Mouse (Mus musculus) gastrocnemius, postnatal 14 days (tissue): ENCODE measurements around the gene Psmc3ip. TPM values are rescaled to one million over a fixed set of nuclear protein-coding genes. Genes with fewer than 3 reads are reported as not detected.

Experiments
- DNase-seq: peaks from one replicate; pipeline ENCODE4 v3.0.0; 2021; ENCODE audit warnings: mixed read lengths
- intact Hi-C: fragments of 180-260 bp; cut with DNase I; formaldehyde crosslinking; loops from one replicate; pipeline ENCODE4 v1.15.1; 2025; ENCODE audit warnings: low total_unique reads
- total RNA-seq, 2 experiments: library from RNA; stranded (reverse); gene quantifications; 2 replicates each; pipeline ENCODE4 v1.2.3; 2021

Psmc3ip gene
- total RNA-seq, 2 experiments from 2014 or later = 1.1 to 1.5 TPM

GRCm38 (mm10) chr11:101119761-101120544, 24.7 kb upstream of the Psmc3ip start, which contains the start of the genes Retreg3 and Tubg1:
TSS of gene Retreg3 (minus strand) at chr11:101119893.
TSS of gene Tubg1 (plus strand) at chr11:101119938.
- intact Hi-C loops = loop anchor here (5.0 kb wide), 1 partner anchor 47 kb away; no protein-coding TSS in a partner anchor
- peak; percentile 99 for DNase-seq

- DNase-seq = no peak
- intact Hi-C loops = loop anchor here (5.0 kb wide), 1 partner anchor 48 kb away; no protein-coding TSS in a partner anchor
Observed at GRCm38 (mm10) chr11:101119131-101119760, 24.0 kb upstream of the Psmc3ip start.

GRCm38 (mm10) chr11:101118105-101118504, 22.9 kb upstream of the Psmc3ip start:
- DNase-seq = no peak
- intact Hi-C loops = loop anchor here (5.0 kb wide), 1 partner anchor 49 kb away; no protein-coding TSS in a partner anchor

GRCm38 (mm10) chr11:101115564-101115963, 20.3 kb upstream of the Psmc3ip start:
- intact Hi-C loops = loop anchor here (5.0 kb wide), 1 partner anchor 52 kb away; no protein-coding TSS in a partner anchor
- DNase-seq = no peak

GRCm38 (mm10) chr11:101112186-101112585, 16.9 kb upstream of the Psmc3ip start:
- DNase-seq = no peak
- intact Hi-C loops = no loop called here

- intact Hi-C loops = no loop called here
- no peak for DNase-seq
Observed at GRCm38 (mm10) chr11:101111178-101111577, 15.9 kb upstream of the Psmc3ip start.

- no peak for DNase-seq
- intact Hi-C loops = no loop called here
Observed at GRCm38 (mm10) chr11:101110708-101111107, 15.5 kb upstream of the Psmc3ip start.

- intact Hi-C loops = no loop called here
- DNase-seq = no peak
Observed at GRCm38 (mm10) chr11:101109351-101109750, 14.1 kb upstream of the Psmc3ip start.

- no peak for DNase-seq
- intact Hi-C loops = no loop called here
Observed at GRCm38 (mm10) chr11:101103011-101103410, 7.8 kb upstream of the Psmc3ip start.

- intact Hi-C loops = loop anchor here (5.0 kb wide), 1 partner anchor 79 kb away; the partner anchor contains the start of gene Ccr10
- no peak for DNase-seq
Observed at GRCm38 (mm10) chr11:101098231-101098630, 3.0 kb upstream of the Psmc3ip start.

GRCm38 (mm10) chr11:101094930-101095313, 314 bp downstream of the Psmc3ip start:
- intact Hi-C loops = loop anchor here (5.0 kb wide), 1 partner anchor 82 kb away; the partner anchor contains the start of gene Ccr10
- DNase-seq = no peak

- intact Hi-C loops = no loop called here
- DNase-seq = no peak
Observed at GRCm38 (mm10) chr11:101089931-101090330, 5.3 kb downstream of the Psmc3ip start.

GRCm38 (mm10) chr11:101087682-101088055, 7.6 kb downstream of the Psmc3ip start:
- intact Hi-C loops = no loop called here
- DNase-seq = no peak

GRCm38 (mm10) chr11:101086756-101087681, 8.2 kb downstream of the Psmc3ip start, which contains the start of gene Mlx:
TSS of gene Mlx (plus strand) at chr11:101087277.
- peak; percentile 91 for DNase-seq

GRCm38 (mm10) chr11:101086323-101086674, 8.9 kb downstream of the Psmc3ip start:
- no peak for DNase-seq
- intact Hi-C loops = no loop called here

More at GRCm38 (mm10) chr11:101086756-101087681, 8.2 kb downstream of the Psmc3ip start, which contains the start of gene Mlx:
- intact Hi-C loops = no loop called here

- intact Hi-C loops = no loop called here
- DNase-seq = no peak
Observed at GRCm38 (mm10) chr11:101085617-101086322, 9.5 kb downstream of the Psmc3ip start.

- intact Hi-C loops = no loop called here
- DNase-seq = no peak
Observed at GRCm38 (mm10) chr11:101084811-101085210, 10.4 kb downstream of the Psmc3ip start.

GRCm38 (mm10) chr11:101084246-101084645, 11.0 kb downstream of the Psmc3ip start:
- intact Hi-C loops = no loop called here
- DNase-seq = no peak
